Mouse (Mus musculus) yolk sac, embryonic 10.5 days (tissue): ENCODE results near the gene Znhit3.
A peak's percentile ranks its signal among the peaks of the same experiment; 100 is the strongest.
"Not testable (repeated sequence)": the region's sequence is repeated elsewhere in the genome, so short reads cannot be mapped to it uniquely, and the experiment has no call there.

ENCODE experiments used
- DNase-seq: peaks from one replicate; pipeline ENCODE4 v3.0.0-alpha.2; 2017; ENCODE audit warnings: low spot score

Znhit3 gene

GRCm38 (mm10) chr11:84919951-84920350 lies 3.8 kb upstream of the Znhit3 start:
- no peak for DNase-seq

GRCm38 (mm10) chr11:84919276-84919675 lies 3.1 kb upstream of the Znhit3 start:
- no peak for DNase-seq

GRCm38 (mm10) chr11:84918425-84918824 lies 2.3 kb upstream of the Znhit3 start:
- peak; percentile 77 for DNase-seq

- DNase-seq: no peak
These were observed 636 bp upstream of the Znhit3 start for GRCm38 (mm10) chr11:84916703-84917300.

- DNase-seq: no peak
These were observed 1.5 kb downstream of the Znhit3 start for GRCm38 (mm10) chr11:84914673-84915072.

GRCm38 (mm10) chr11:84910411-84910810 lies 5.8 kb downstream of the Znhit3 start:
- no peak for DNase-seq

- DNase-seq: no peak
These were observed 7.7 kb downstream of the Znhit3 start for GRCm38 (mm10) chr11:84908480-84908879.

- no peak for DNase-seq
These were observed 9.1 kb downstream of the Znhit3 start for GRCm38 (mm10) chr11:84907081-84907480.

GRCm38 (mm10) chr11:84904597-84905144 lies 11.5 kb downstream of the Znhit3 start:
- no peak for DNase-seq

GRCm38 (mm10) chr11:84893113-84893512 lies 23.1 kb downstream of the Znhit3 start:
- no peak for DNase-seq

GRCm38 (mm10) chr11:84891705-84892104 lies 24.5 kb downstream of the Znhit3 start:
- no peak for DNase-seq

- peak; percentile 55 for DNase-seq
These were observed 26.7 kb downstream of the Znhit3 start for GRCm38 (mm10) chr11:84889492-84889891.

- no peak for DNase-seq
These were observed 28.1 kb downstream of the Znhit3 start for GRCm38 (mm10) chr11:84888025-84888424.

GRCm38 (mm10) chr11:84886767-84887511 lies 29.2 kb downstream of the Znhit3 start:
- DNase-seq: no peak

GRCm38 (mm10) chr11:84886236-84886635 lies 29.9 kb downstream of the Znhit3 start:
- no peak for DNase-seq

GRCm38 (mm10) chr11:84885238-84885637 lies 30.9 kb downstream of the Znhit3 start:
- no peak for DNase-seq

- no peak for DNase-seq
These were observed 33.8 kb downstream of the Znhit3 start for GRCm38 (mm10) chr11:84882346-84882745.

GRCm38 (mm10) chr11:84880971-84881370 lies 35.2 kb downstream of the Znhit3 start:
- no peak for DNase-seq

- DNase-seq: no peak
These were observed 35.7 kb downstream of the Znhit3 start for GRCm38 (mm10) chr11:84880465-84880961.

GRCm38 (mm10) chr11:84879772-84880464 lies 36.2 kb downstream of the Znhit3 start, which contains the start of the genes Myo19 and Pigw:
TSS of gene Myo19 (plus strand) at chr11:84880148.
TSS of gene Pigw (minus strand) at chr11:84880285.
- peak; percentile 80 for DNase-seq

GRCm38 (mm10) chr11:84879007-84879771 lies 37.0 kb downstream of the Znhit3 start:
- no peak for DNase-seq

- DNase-seq: not testable (repeated sequence)
These were observed 40.1 kb downstream of the Znhit3 start for GRCm38 (mm10) chr11:84876020-84876419.
